Mouse (Mus musculus) limb, embryonic 10.5 days (tissue): ENCODE measurements at regions not wholly inside any gene's neighbourhood (a gene's known extent, or its start where the extent isn't known, plus 50 kb on each side); places are given as distances from the start of the nearest gene placed in this dataset.

ENCODE experiments used
- DNase-seq: peaks from one replicate; pipeline ENCODE4 v3.0.0-alpha.2; 2017; ENCODE audit warnings: low spot score
- H3K27ac ChIP-seq: fragments of 300-500 bp; sonication (generic); 2 replicates; pipeline ENCODE4 v1.5.1; 2016; ENCODE audit warnings: mild to moderate bottlenecking
- H3K27me3 ChIP-seq: fragments of 300-500 bp; sonication (generic); 2 replicates; pipeline ENCODE4 v1.6.1; 2016; ENCODE audit warnings: low read depth, mild to moderate bottlenecking; ENCODE audit not compliant: poor library complexity, severe bottlenecking
- H3K36me3 ChIP-seq: fragments of 300-500 bp; sonication (generic); 2 replicates; pipeline ENCODE4 v1.6.1; 2016; ENCODE audit warnings: mild to moderate bottlenecking, moderate library complexity
- H3K4me1 ChIP-seq: fragments of 300-500 bp; sonication (generic); 2 replicates; pipeline ENCODE4 v1.6.1; 2016
- H3K4me3 ChIP-seq: fragments of 300-500 bp; sonication (generic); 2 replicates; pipeline ENCODE4 v1.5.1; 2016; ENCODE audit warnings: mild to moderate bottlenecking, moderate library complexity
- H3K9me3 ChIP-seq: fragments of 300-500 bp; sonication (generic); replicated peaks from 2 replicates; pipeline ENCODE4 v1.6.1; 2016; ENCODE audit warnings: mild to moderate bottlenecking
- WGBS: fragments of 180-500 bp; shearing (Covaris S2); methylation state at CpG from one replicate; pipeline ENCODE4 v1.1.7; 2016; 5-methylcytosine and 5-hydroxymethylcytosine counted together

DNA sequence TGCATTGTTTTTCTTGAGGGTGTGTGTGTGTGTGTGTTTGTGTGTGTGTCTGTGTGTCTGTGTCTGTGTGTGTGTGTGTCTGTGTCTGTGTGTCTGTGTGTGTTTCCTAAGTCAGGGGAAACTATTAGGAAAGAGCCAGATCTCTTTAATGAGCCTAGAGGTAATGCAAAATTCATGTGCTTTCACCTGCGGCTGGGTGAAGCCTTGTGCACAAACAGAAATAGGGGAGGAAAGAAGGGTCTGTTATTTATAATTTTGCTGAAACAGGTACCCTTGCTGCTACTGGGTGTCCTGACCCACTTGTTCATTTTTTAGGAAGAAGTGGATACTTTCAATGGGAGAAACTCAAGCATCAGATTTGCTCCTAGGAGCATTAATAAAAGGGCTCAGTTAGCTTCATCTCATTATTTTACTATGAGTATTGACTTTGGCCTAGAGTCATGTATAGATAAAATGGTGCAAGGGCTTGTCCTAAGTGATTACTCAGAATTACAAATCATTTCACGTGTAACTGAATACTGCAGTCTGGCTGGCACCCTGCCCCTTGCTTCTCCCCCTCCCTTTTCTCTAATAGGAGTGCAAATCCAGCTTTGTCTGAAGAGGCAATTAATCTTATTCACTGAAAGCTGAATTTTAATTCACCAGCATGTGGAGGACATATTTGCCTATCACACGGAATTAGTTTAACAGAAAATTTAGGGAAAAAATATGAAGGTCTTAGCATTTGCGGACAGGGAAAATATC is 401.7 kb upstream of the Dph6 start:
- no peak for DNase-seq
- WGBS: 67% methylated on average over 4 of the region's 4 CpGs
- Histone ChIP-seq H3K27me3 (no peaks in the 10 kb centered on the region), H3K36me3 (no peaks in the 10 kb centered on the region), H3K27ac (no peak overlapping the region), H3K4me1 (peaks cover 11% of the 10 kb centered on the region), H3K4me3 (no peak overlapping the region), H3K9me3 (no peaks in the 10 kb centered on the region)

DNA sequence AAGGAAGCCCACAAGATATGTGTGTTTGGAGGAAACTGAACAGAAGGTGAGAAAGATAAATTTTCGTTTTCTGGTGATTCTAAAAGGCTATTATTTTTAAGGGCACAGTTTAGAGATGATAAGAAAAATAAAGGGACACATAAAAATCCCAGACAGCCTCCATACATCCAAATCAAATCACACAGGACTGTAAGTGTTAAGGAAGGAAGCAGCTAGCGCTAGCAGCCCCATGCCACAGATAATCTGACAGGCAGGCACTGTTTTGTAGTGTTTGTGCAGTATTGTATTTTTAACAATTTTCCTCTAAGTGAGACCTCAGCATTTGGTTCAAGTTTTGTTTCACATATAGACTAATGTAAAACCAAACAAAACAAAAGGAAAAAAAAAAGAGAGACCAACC is 402.4 kb upstream of the Dph6 start:
- 77% methylated on average over 2 of the region's 2 CpGs for WGBS
- Histone ChIP-seq H3K9me3 (no peaks in the 10 kb centered on the region), H3K36me3 (no peaks in the 10 kb centered on the region), H3K4me1 (peaks cover 11% of the 10 kb centered on the region), H3K4me3 (no peak overlapping the region), H3K27ac (no peak overlapping the region), H3K27me3 (no peaks in the 10 kb centered on the region)
- no peak for DNase-seq

GRCm38 (mm10) chr2:115067489-115068163 is 412.9 kb upstream of the Dph6 start:
- no peak overlapping the region for H3K4me3 ChIP-seq
- WGBS: 60% methylated on average over 8 of the region's 8 CpGs
- DNase-seq: no peak
- H3K9me3 ChIP-seq: no peaks in the 10 kb centered on the region
- H3K27ac ChIP-seq: no peak overlapping the region
- H3K4me1 ChIP-seq: peaks cover 26% of the 10 kb centered on the region
- H3K36me3 ChIP-seq: no peaks in the 10 kb centered on the region
- H3K27me3 ChIP-seq: peaks cover 13% of the 10 kb centered on the region; the same call in 1 of the 2 replicates

DNA sequence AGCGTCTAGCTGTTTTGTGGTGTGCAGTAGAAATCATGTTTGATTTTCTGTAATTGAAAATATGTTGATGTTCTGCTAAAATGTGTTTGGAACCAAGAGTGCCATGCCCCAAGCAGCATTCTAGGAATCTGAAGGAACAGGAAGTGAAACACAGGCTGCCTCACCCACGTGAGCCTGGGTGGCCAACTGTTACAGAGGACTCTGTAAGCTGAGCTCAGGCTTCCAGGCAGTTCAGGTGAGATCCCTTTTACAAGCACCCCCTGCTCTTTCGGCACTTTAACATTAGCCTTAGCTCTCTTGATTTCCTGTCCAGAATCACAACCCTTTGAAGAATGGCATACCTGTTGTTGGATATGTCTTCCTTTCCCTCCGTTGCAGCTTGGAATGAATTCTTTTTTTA is 414.9 kb upstream of the Dph6 start:
- Histone ChIP-seq H3K9me3 (no peaks in the 10 kb centered on the region), H3K4me3 (no peak overlapping the region), H3K36me3 (no peaks in the 10 kb centered on the region), H3K27ac (no peak overlapping the region), H3K27me3 (peaks cover 20% of the 10 kb centered on the region; the same call in 1 of the 2 replicates), H3K4me1 (peaks cover 26% of the 10 kb centered on the region)
- DNase-seq: no peak
- 64% methylated on average over 4 of the region's 4 CpGs for WGBS

DNA sequence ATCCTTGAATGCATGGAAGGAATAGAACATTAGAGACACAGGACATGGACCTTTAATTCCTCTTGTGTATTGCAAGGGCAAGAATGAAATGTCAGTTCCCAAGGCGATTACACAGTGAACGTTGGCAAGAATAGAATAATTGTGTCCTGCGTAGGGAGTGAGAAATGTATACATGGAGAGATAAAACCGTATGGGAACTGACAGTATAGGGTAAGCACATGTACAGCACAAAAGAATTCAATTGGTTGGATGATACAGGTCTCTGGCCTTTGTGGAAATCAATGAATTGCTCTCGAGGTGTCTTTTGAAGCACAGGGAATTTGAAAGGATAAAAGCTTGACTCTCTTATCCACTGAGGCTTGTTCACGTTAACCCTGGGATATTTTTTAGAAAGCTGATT is 415.4 kb upstream of the Dph6 start:
- WGBS: 87% methylated on average over 6 of the region's 6 CpGs
- no peak for DNase-seq
- Histone ChIP-seq H3K4me1 (peaks cover 26% of the 10 kb centered on the region), H3K27me3 (peaks cover 20% of the 10 kb centered on the region; the same call in 1 of the 2 replicates), H3K4me3 (no peak overlapping the region), H3K9me3 (no peaks in the 10 kb centered on the region), H3K36me3 (no peaks in the 10 kb centered on the region), H3K27ac (no peak overlapping the region)

GRCm38 (mm10) chr2:115070666-115071065 is 415.9 kb upstream of the Dph6 start:
- no peak overlapping the region for H3K27ac ChIP-seq
- no peak for DNase-seq
- no peaks in the 10 kb centered on the region for H3K9me3 ChIP-seq
- no peak overlapping the region for H3K4me3 ChIP-seq
- H3K4me1 ChIP-seq: peaks cover 26% of the 10 kb centered on the region
- WGBS: 68% methylated on average over 3 of the region's 3 CpGs
- H3K27me3 ChIP-seq: peaks cover 20% of the 10 kb centered on the region; the same call in 1 of the 2 replicates
- no peaks in the 10 kb centered on the region for H3K36me3 ChIP-seq

GRCm38 (mm10) chr2:115081563-115082291 is 427.0 kb upstream of the Dph6 start:
- WGBS: 84% methylated on average over 11 of the region's 11 CpGs

DNA sequence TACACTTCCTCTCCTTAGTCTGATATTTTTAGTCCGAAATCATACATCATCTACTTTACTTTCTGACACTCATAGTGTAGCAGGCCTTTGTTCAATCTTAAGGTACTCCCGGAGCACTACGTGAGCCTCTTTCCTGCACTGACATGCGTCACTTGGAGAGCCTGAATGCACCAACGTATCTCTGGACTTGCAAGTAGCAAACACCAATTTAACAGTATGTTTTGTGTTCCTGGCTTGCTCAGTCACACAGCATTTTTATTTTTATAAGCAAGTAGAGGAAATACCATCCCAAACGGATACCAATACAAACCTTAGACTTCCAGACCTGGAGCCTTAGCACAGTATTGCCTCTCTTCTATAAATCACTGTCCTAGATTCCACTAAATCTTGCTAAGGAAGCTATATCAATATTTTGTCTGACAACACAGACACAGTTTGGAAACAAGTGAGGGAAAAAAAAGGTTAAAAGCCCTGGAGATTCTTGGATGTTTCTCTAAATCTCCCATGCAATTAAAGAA is 427.6 kb upstream of the Dph6 start:
- Histone ChIP-seq H3K4me3 (no peak overlapping the region), H3K27ac (no peak overlapping the region), H3K27me3 (peaks cover 15% of the 10 kb centered on the region; the same call in 1 of the 2 replicates), H3K4me1 (no peaks in the 10 kb centered on the region), H3K9me3 (no peaks in the 10 kb centered on the region), H3K36me3 (no peaks in the 10 kb centered on the region)
- 84% methylated on average over 6 of the region's 6 CpGs for WGBS
- no peak for DNase-seq

More at GRCm38 (mm10) chr2:115081563-115082291, 427.0 kb upstream of the Dph6 start:
- H3K27me3 ChIP-seq: peaks cover 16% of the 10 kb centered on the region; the same call in 1 of the 2 replicates
- no peak overlapping the region for H3K4me3 ChIP-seq
- H3K4me1 ChIP-seq: no peaks in the 10 kb centered on the region
- no peaks in the 10 kb centered on the region for H3K36me3 ChIP-seq
- H3K9me3 ChIP-seq: no peaks in the 10 kb centered on the region
- DNase-seq: no peak
- no peak overlapping the region for H3K27ac ChIP-seq

DNA sequence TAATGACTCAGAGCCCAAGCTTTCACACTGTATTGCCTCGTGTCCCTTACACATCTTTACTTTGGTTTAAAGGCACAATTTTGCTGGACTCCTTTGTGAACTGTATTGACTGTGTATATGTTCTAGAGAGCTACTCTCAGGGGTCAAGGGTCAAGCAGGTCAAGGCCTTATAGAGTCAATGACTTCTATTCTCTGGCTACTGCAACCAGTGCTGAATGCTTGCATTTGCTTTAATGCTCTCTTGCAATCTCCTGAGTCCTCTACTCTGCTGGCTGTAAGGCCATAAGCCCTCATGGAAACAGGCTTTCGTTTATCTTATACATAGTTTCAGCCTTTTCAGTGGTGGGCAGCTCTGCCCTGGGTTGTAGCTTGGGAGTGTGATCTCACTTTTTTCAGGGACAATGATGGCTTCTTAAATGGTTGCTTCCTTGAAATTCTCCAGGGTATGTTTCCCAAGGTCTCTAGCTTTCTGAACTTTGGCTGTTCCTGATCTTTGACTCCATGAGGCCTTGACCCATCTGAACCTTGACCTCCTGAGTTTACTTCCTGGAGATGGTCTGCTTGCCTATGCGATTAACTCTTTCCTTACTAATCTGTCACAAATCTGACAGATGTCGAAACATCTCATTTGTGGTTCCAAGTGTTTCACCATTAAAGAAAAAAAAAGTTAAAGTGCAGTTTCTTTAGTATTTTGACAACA is 433.8 kb upstream of the Dph6 start:
- H3K27ac ChIP-seq: no peak overlapping the region
- no peaks in the 10 kb centered on the region for H3K9me3 ChIP-seq
- no peak for DNase-seq
- WGBS: 59% methylated on average over 4 of the region's 4 CpGs
- H3K4me1 ChIP-seq: peaks cover 13% of the 10 kb centered on the region
- peaks cover 42% of the 10 kb centered on the region for H3K27me3 ChIP-seq
- no peak overlapping the region for H3K4me3 ChIP-seq
- H3K36me3 ChIP-seq: no peaks in the 10 kb centered on the region

DNA sequence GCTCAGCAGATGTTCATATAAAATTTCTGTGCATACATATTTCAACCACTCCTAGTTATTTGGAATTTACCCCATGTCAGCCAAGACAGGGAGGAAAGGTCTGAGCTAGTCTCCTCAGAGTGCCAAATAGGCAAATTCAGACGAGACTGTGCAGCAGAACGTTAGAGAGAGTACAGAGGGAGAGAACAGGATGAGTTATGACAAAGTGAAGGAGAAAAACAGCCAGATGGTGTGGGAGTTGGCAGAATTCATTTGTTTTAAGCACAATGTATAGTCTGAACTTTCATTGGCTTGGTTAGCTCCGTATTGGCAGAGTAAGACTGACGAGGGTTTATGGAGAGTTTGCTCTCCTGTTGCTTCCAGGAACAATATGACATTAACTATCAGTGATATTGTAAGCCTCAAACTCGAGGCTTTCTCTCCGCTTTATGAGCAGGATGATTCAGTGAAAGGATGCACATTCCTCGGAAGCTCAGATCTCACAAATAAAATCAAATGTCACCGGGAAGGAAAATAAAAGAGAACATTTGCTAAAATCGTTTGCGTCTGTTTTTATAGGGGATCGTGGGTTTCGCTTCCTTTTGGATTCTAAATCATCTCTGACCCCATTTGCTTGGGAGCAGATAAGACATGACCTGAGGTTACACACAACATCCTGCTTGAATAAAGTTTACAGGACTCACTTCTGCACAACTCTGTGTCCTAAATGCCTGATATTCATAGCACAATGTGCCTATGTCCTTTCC is 435.8 kb upstream of the Dph6 start:
- H3K9me3 ChIP-seq: no peaks in the 10 kb centered on the region
- H3K36me3 ChIP-seq: no peaks in the 10 kb centered on the region
- no peak for DNase-seq
- no peak overlapping the region for H3K4me3 ChIP-seq
- 37% methylated on average over 12 of the region's 12 CpGs for WGBS
- peaks cover 57% of the 10 kb centered on the region for H3K27me3 ChIP-seq
- peaks cover 13% of the 10 kb centered on the region for H3K4me1 ChIP-seq
- no peak overlapping the region for H3K27ac ChIP-seq

DNA sequence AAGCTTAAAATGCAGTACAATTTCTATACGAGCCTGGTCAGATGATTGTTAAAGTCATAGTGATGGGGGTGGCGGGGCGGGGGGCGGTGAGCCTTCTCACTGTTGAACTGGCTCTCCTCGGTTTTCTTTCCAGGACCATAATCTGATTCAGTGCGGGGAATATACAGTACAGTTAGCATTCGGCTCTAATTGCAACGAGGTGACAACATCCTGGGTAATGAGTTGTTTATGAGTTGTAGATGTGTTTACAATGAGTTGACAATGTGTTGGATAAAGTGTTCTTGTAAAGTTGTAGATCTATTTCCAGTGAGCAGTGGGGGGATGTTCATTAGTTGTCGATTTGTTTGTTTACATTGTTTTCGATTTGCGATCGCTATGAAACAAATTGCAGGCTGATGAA is 440.6 kb upstream of the Dph6 start:
- Histone ChIP-seq H3K27me3 (peaks cover 86% of the 10 kb centered on the region), H3K4me3 (no peak overlapping the region), H3K9me3 (no peaks in the 10 kb centered on the region), H3K4me1 (peaks cover 12% of the 10 kb centered on the region), H3K36me3 (no peaks in the 10 kb centered on the region), H3K27ac (no peak overlapping the region)
- 65% methylated on average over 12 of the region's 12 CpGs for WGBS
- peak; percentile 31 for DNase-seq

DNA sequence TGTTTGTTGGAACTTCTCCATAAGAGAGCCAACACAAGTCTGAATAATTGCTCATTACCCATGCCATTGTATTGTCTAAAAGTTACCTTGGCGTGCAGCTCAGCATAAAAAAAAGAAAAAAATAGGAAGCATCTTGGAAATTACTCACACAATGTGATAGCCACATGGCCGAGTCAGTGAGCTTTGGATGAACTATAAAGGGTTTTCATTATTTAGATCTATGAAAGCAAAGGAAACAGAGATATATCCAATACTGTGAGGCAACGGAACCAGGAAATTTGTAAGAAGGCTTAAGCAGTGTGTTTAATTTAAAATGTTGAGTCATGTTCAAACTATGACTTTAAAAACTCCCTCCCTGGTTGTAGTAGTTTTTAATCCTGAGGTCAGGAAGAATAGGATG is 446.7 kb upstream of the Dph6 start:
- Histone ChIP-seq H3K36me3 (no peaks in the 10 kb centered on the region), H3K27ac (no peak overlapping the region), H3K27me3 (peaks cover 90% of the 10 kb centered on the region), H3K4me1 (no peaks in the 10 kb centered on the region), H3K9me3 (no peaks in the 10 kb centered on the region), H3K4me3 (no peak overlapping the region)
- WGBS: 91% methylated on average over 3 of the region's 3 CpGs
- DNase-seq: no peak
